In genomic region chr6:136275742-136276141, GRCm38 (mm10) we compare ENCODE assay signal across 31 mouse cellular contexts. TPM values are rescaled to one million over a fixed set of nuclear protein-coding genes. Genes with fewer than 3 reads are reported as not detected.
"Had no signal": no experiment of that assay in that cellular context is flagged by ENCODE, and none has a peak within 500 bp of the region (broad histone marks: within the 10 kb centered on the region; RNA-seq: fewer than 3 reads in every experiment).

No protein-coding gene starts in this region.

- H3K36me3 ChIP-seq: kidney, embryonic 15.5 days; limb, embryonic 10.5 days; limb, embryonic 13.5 days; liver, embryonic 12.5 days; liver, embryonic 15.5 days; lung, embryonic 15.5 days; midbrain, embryonic 10.5 days; midbrain, embryonic 13.5 days; neural tube, embryonic 13.5 days; stomach, embryonic 15.5 days had no signal

- DNase-seq: layer of hippocampus, adult 9-11 months; liver; lung, adult 18-20 months; lung, postnatal 10 days; lung, postnatal 36 days; retina, postnatal 1 day; right cerebral cortex, postnatal 25 days; spleen, adult 18-20 months; thymus, postnatal 25 days had no signal

- H3K27me3 ChIP-seq: kidney, embryonic 15.5 days; limb, embryonic 13.5 days; liver, embryonic 12.5 days; liver, embryonic 15.5 days; lung, embryonic 15.5 days; megakaryocyte, embryonic 14.5 days; midbrain, embryonic 13.5 days; neural tube, embryonic 13.5 days; stomach, embryonic 15.5 days had no signal

- H3K4me2 ChIP-seq: kidney, embryonic 15.5 days; limb, embryonic 13.5 days; liver, embryonic 12.5 days; liver, embryonic 15.5 days; lung, embryonic 15.5 days; midbrain, embryonic 13.5 days; neural tube, embryonic 13.5 days; stomach, embryonic 15.5 days had no signal

- H3K9me3 ChIP-seq: kidney, embryonic 15.5 days; limb, embryonic 10.5 days; limb, embryonic 13.5 days; liver, embryonic 12.5 days; liver, embryonic 15.5 days; lung, embryonic 15.5 days; midbrain, embryonic 10.5 days; midbrain, embryonic 13.5 days; neural tube, embryonic 13.5 days; stomach, embryonic 15.5 days had no signal

- H3K9ac ChIP-seq: kidney, embryonic 15.5 days; limb, embryonic 13.5 days; liver, embryonic 12.5 days; liver, embryonic 15.5 days; lung, embryonic 15.5 days; midbrain, embryonic 13.5 days; neural tube, embryonic 13.5 days; stomach, embryonic 15.5 days had no signal

- H3K4me3 ChIP-seq: kidney, embryonic 15.5 days; layer of hippocampus, adult 2 months; limb, embryonic 10.5 days; limb, embryonic 13.5 days; liver, embryonic 12.5 days; liver, embryonic 15.5 days; lung, embryonic 15.5 days; megakaryocyte, embryonic 14.5 days; midbrain, embryonic 10.5 days; midbrain, embryonic 13.5 days; myocyte; neural tube, embryonic 13.5 days; stomach, embryonic 15.5 days had no signal

- H3K4me1 ChIP-seq: limb, embryonic 10.5 days; limb, embryonic 13.5 days; liver, embryonic 12.5 days; liver, embryonic 15.5 days; megakaryocyte, embryonic 14.5 days; midbrain, embryonic 10.5 days; midbrain, embryonic 13.5 days; stomach, embryonic 15.5 days had no signal

- H3K27ac ChIP-seq: kidney, embryonic 15.5 days; layer of hippocampus, adult 2 months; limb, embryonic 10.5 days; limb, embryonic 13.5 days; liver, embryonic 12.5 days; liver, embryonic 15.5 days; lung, embryonic 15.5 days; midbrain, embryonic 10.5 days; midbrain, embryonic 13.5 days; neural tube, embryonic 13.5 days; stomach, embryonic 15.5 days had no signal

- ATAC-seq: inflammation-experienced regulatory T-cells, adult 6 months; liver, embryonic 12.5 days; midbrain, embryonic 13.5 days; midbrain, embryonic 16.5 days had no signal

RNA-seq across cellular contexts. Expression of gene Gm8994, which starts 51.6 kb away (rescaled TPM):
- total RNA-seq: layer of hippocampus, adult 2 months; layer of hippocampus, postnatal 25 days; left cerebral cortex, adult 18-20 months; left cerebral cortex, postnatal 25 days; monocyte, adult 5-6 weeks; neutrophil, adult 5-6 weeks had no signal
- polyA plus RNA-seq: inflammation-experienced regulatory T-cells, adult 6 months; kidney, embryonic 15.5 days; large intestine, adult 2 months; limb, embryonic 10.5 days; liver, embryonic 12.5 days; liver, embryonic 15.5 days; lung, embryonic 15.5 days; midbrain, embryonic 10.5 days; midbrain, embryonic 13.5 days; midbrain, embryonic 16.5 days; myocyte; neural tube, embryonic 13.5 days; thymus, postnatal 0 days had no signal
